In the genomic region with DNA sequence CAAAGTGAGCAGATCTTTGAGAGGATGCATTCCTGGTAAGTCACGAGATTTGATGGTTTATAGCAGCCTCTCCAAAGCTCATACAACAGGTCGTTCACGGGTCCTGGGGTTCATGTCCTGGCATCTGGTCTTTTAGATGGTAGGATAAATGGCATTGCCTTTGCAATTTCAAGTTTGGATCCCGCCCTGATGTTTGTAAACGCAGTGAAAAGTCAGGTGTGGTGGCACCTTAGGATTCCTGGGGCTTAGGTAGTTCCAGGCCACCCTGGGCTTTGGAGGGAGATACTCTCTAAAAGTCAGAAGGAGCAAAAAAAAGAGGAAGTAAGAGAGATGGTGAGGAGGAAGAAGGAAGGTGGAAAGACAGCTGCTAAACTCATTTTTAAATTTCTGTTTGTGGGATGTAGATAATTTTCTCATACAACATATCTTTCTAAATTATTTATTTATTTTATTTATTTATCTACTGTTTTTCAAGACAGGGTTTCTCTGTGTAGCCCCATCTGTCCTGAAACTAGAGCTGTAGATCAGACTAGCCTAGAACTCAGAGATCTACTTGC, we compare ENCODE assay signal across 26 mouse cellular contexts. TPM values are rescaled to one million over a fixed set of nuclear protein-coding genes. Genes with fewer than 3 reads are reported as not detected.
A peak's percentile ranks its signal among the peaks of the same experiment; 100 is the strongest.
DNase-seq lines count a peak whose midpoint lies in the region; ATAC-seq and TF ChIP-seq lines count a peak whose summit lies in the region.
"Had no signal": no experiment of that assay in that cellular context is flagged by ENCODE, and none has a peak within 500 bp of the region (broad histone marks: within the 10 kb centered on the region; RNA-seq: fewer than 3 reads in every experiment).

No protein-coding gene starts in this region.

- H3K9me3 ChIP-seq in CH12.LX (replicated peaks; ENCODE audit: low read length) (no peaks in the 10 kb centered on the region), MEL (replicated peaks; ENCODE audit: insufficient read depth, low read length) (no peaks in the 10 kb centered on the region)
- H3K9me3 ChIP-seq: G1E had no signal

- dilution Hi-C loops in CH12.LX (cut with MboI; ENCODE audit: extremely low pct_ligation_motif_present, extremely low pct_unique_long_range_greater_than_20kb, low sequenced_read_pairs): no loop called here

- no peak for TF ChIP-seq CTCF in heart, adult 2 months (IDR thresholded peaks at IDR 0.05)
- TF ChIP-seq CTCF in CH12.LX (conservative IDR thresholded peaks at IDR 0.05 in 1 of 2, IDR thresholded peaks at IDR 0.05 in 1 of 2; ENCODE audit: low read depth in 2 of 2, low read length in 2 of 2): no peak
- no peak for TF ChIP-seq CTCF in MEL (IDR thresholded peaks at IDR 0.05 in 2 of 3, conservative IDR thresholded peaks at IDR 0.05 in 1 of 3; ENCODE audit: control insufficient read depth in 1 of 3, insufficient read depth in 1 of 3, low read depth in 2 of 3, low read length in 3 of 3, poor library complexity in 1 of 3, severe bottlenecking in 1 of 3)

- ATAC-seq in frontal cortex, adult (ENCODE audit: low TSS enrichment): no peak
- ATAC-seq: activated CD4-positive, CD25-positive, alpha-beta regulatory T cell, adult 4 months; CD4-positive, CD25-positive, alpha-beta regulatory T cell, adult 4 months; Patski had no signal

- H3K79me2 ChIP-seq in heart, adult 2 months (replicated peaks; ENCODE audit: control insufficient read depth, insufficient read depth, low read length): no peaks in the 10 kb centered on the region
- H3K79me2 ChIP-seq in CH12.LX (replicated peaks; ENCODE audit: control insufficient read depth, extremely low read depth, insufficient read depth, poor library complexity, severe bottlenecking): no peaks in the 10 kb centered on the region
- no peaks in the 10 kb centered on the region for H3K79me2 ChIP-seq in MEL (ENCODE audit: control insufficient read depth, insufficient read depth, low read length, poor library complexity)

- no peak overlapping the region for H3K9ac ChIP-seq in heart, adult 2 months (ENCODE audit: low read depth, low read length)
- H3K9ac ChIP-seq in CH12.LX (ENCODE audit: insufficient read depth, low read depth) (no peak overlapping the region), MEL (ENCODE audit: control insufficient read depth, low read depth, low read length, poor library complexity, severe bottlenecking) (peak overlapping the region; percentile 34)

- DNase-seq in heart, adult 11 months: peak; percentile 68
- DNase-seq in heart, adult 2 months: no peak
- no peak for DNase-seq in CH12.LX (ENCODE audit: extremely low read depth)
- peak; percentile 72 for DNase-seq in MEL (ENCODE audit: low read depth, low spot score)
- peak; percentile 70 for DNase-seq in MEL-GATA-1-ER (ENCODE audit: extremely low read depth, low read depth)
- DNase-seq in ovary, postnatal 10 days (ENCODE audit: low spot score): no peak
- DNase-seq in left cerebral cortex, postnatal 4 days: no peak
- DNase-seq: adrenal gland, adult 2 months; adrenal gland, adult 8-10 months; adrenal gland, postnatal 10 days; adrenal gland, postnatal 14 days; adrenal gland, postnatal 25 days; adrenal gland, postnatal 36 days; B cell, adult 2 months; cerebellum, adult 11 months; cerebellum, adult 11-12 months; cerebellum, adult 18-20 months; cerebellum, adult 2 months; cerebellum, adult 8-10 months had no signal

- peaks cover 4% of the 10 kb centered on the region for H3K36me3 ChIP-seq in heart, adult 2 months (ENCODE audit: control insufficient read depth, insufficient read depth, low read length)
- H3K36me3 ChIP-seq in CH12.LX (replicated peaks in 1 of 2; ENCODE audit: control insufficient read depth in 1 of 2, insufficient read depth in 1 of 2, low read length in 1 of 2) (no peaks in the 10 kb centered on the region), MEL (ENCODE audit: control insufficient read depth in 1 of 2, insufficient read depth in 2 of 2, low read length in 2 of 2) (peaks cover 0 to 18% of the 10 kb centered on the region in 2 experiments; a peak in 2 of 4 replicates)
- H3K36me3 ChIP-seq: G1E had no signal

- no peak overlapping the region for H3K27ac ChIP-seq in heart, adult 2 months
- no peak overlapping the region for H3K27ac ChIP-seq in CH12.LX (ENCODE audit: insufficient read depth, low read depth)
- peak overlapping the region; percentile 29 for H3K27ac ChIP-seq in MEL (ENCODE audit: control insufficient read depth, low read depth, low read length)

- 76% methylated on average over 5 of the region's 5 CpGs for WGBS in heart, adult 2 months

- TF ChIP-seq EP300 in heart, adult 2 months (IDR thresholded peaks at IDR 0.05; ENCODE audit: insufficient read depth, low read depth, low read length): no peak
- TF ChIP-seq EP300 in CH12.LX (IDR thresholded peaks at IDR 0.05; ENCODE audit: low read length): peak; percentile 23; the same call in 1 of the 2 replicates
- TF ChIP-seq EP300 in MEL (IDR thresholded peaks at IDR 0.05; ENCODE audit: low read depth in 1 of 2, low read length in 2 of 2): peak; percentile 71 to 73

- in situ Hi-C loops in CH12.LX (cut with MboI; ENCODE audit: low pct_ligation_motif_present, low pct_unique_long_range_greater_than_20kb, low sequenced_read_pairs): loop anchor here (5.0 kb wide), 1 partner anchor 37 kb away; no protein-coding TSS in a partner anchor

- no peak for TF ChIP-seq POLR2A in heart, adult 2 months (IDR thresholded peaks at IDR 0.05; ENCODE audit: insufficient read depth, low read depth, low read length)
- TF ChIP-seq POLR2A in CH12.LX (IDR thresholded peaks at IDR 0.05; ENCODE audit: low read depth, low read length) (no peak), MEL (IDR thresholded peaks at IDR 0.05; ENCODE audit: control insufficient read depth in 1 of 2, insufficient read depth in 1 of 2, low read depth in 1 of 2, low read length in 2 of 2, poor library complexity in 1 of 2) (no peak)

- TF ChIP-seq RAD21 in CH12.LX (IDR thresholded peaks at IDR 0.05; ENCODE audit: low read depth, low read length): no peak
- TF ChIP-seq RAD21 in MEL (IDR thresholded peaks at IDR 0.05; ENCODE audit: low read depth, low read length): no peak

- no peak overlapping the region for H3K4me3 ChIP-seq in heart, adult 2 months
- H3K4me3 ChIP-seq in CH12.LX (replicated peaks in 1 of 3; ENCODE audit: low read depth in 2 of 3, low read length in 2 of 3, poor library complexity in 1 of 3) (no peak overlapping the region), MEL (ENCODE audit: control insufficient read depth in 1 of 2, insufficient read depth in 1 of 2, low read depth in 2 of 2, low read length in 2 of 2) (peak overlapping the region in 1 of 2 experiments; percentile 7; a peak in 2 of 4 replicates)

- no peak overlapping the region for H3K4me2 ChIP-seq in CH12.LX (ENCODE audit: insufficient read depth, low read depth, poor library complexity, severe bottlenecking)

- peaks cover 6% of the 10 kb centered on the region for H3K4me1 ChIP-seq in heart, adult 2 months (ENCODE audit: control insufficient read depth, insufficient read depth, low read length)
- H3K4me1 ChIP-seq in CH12.LX (ENCODE audit: control insufficient read depth in 1 of 2, insufficient read depth in 2 of 2) (peaks cover 16 to 47% of the 10 kb centered on the region in 2 experiments), MEL (ENCODE audit: control insufficient read depth in 1 of 2, insufficient read depth in 2 of 2, low read length in 2 of 2) (peaks cover 8 to 19% of the 10 kb centered on the region in 2 experiments)

- no peaks in the 10 kb centered on the region for H3K27me3 ChIP-seq in heart, adult 2 months (ENCODE audit: control insufficient read depth, insufficient read depth, low read length)
- H3K27me3 ChIP-seq in CH12.LX (replicated peaks) (no peaks in the 10 kb centered on the region), MEL (ENCODE audit: control insufficient read depth in 1 of 2, insufficient read depth in 2 of 2, low read length in 2 of 2) (no peaks in the 10 kb centered on the region)
- H3K27me3 ChIP-seq: Patski had no signal

- intact Hi-C loops in heart, adult 2 months (cut with DNase I): no loop called here
- intact Hi-C loops in left cerebral cortex, postnatal 4 days (cut with DNase I): loop anchor here (5.0 kb wide), 1 partner anchor 42 kb away; no protein-coding TSS in a partner anchor

TF ChIP-seq in CH12.LX, 34 proteins besides CTCF, POLR2A, EP300 and RAD21 (continues in another document):
- TF ChIP-seq ZC3H11A (IDR thresholded peaks at IDR 0.05; ENCODE audit: low read depth, low read length): no peak
- no peak for TF ChIP-seq ETS1 (conservative IDR thresholded peaks at IDR 0.05; ENCODE audit: low read depth, low read length)

TF ChIP-seq in MEL, 35 proteins besides CTCF, POLR2A, EP300 and RAD21 (continues in another document):
- TF ChIP-seq ETS1 (IDR thresholded peaks at IDR 0.05; ENCODE audit: low read depth, low read length) (peak; percentile 79), MYC (IDR thresholded peaks at IDR 0.05; ENCODE audit: low read depth, low read length) (0 out of 2 replicates have a peak, but pooled peaks have one; percentile 31)

RNA-seq across cellular contexts. Expression of a gene that starts 55.8 kb away (rescaled TPM):
- total RNA-seq in heart, adult 2 months (2021): 1 to 10 TPM; 4.6 to 5.6 TPM
- polyA plus RNA-seq in heart, adult 2 months (2012; rRNA removed): 1.7 and 3.2 TPM in 2 replicates
- total RNA-seq in CH12.LX (2012; rRNA removed) (not detected in 2 replicates), CH12.LX (2014; rRNA removed) (0.15 TPM in 1 of 2 replicates, not detected in the other), MEL (2012; rRNA removed) (2.8 and 3.3 TPM in 2 replicates)
- polyA plus RNA-seq in CH12.LX (2012; ENCODE audit: insufficient read length, low read depth) (0.10 TPM in 1 of 2 replicates, not detected in the other), MEL (2012; ENCODE audit: insufficient read depth in 1 of 2, insufficient read length in 2 of 2, low read depth in 1 of 2, low replicate concordance in 2 of 2, missing spikeins in 1 of 2) (1 to 10 TPM in 1 of 2 experiments, not detected in 1; 7.6 TPM)
- 10 to 100 TPM; 21.9 to 23.2 TPM for total RNA-seq in left cerebral cortex, postnatal 4 days (2021)
- polyA plus RNA-seq: G1E had no signal

RNA-seq across cellular contexts. Expression of a gene that starts 56.3 kb away (rescaled TPM):
- under 1 TPM in 1 of 2 experiments, not detected in 1; 0.30 TPM for total RNA-seq in heart, adult 2 months (2021)
- polyA plus RNA-seq in heart, adult 2 months (2012; rRNA removed): 0.23 TPM in 1 of 2 replicates, not detected in the other
- total RNA-seq in CH12.LX (2012; rRNA removed) (1.8 and 2.4 TPM in 2 replicates), CH12.LX (2014; rRNA removed) (2.7 and 4.2 TPM in 2 replicates), MEL (2012; rRNA removed) (0.42 and 0.73 TPM in 2 replicates)
- polyA plus RNA-seq in CH12.LX (2012; ENCODE audit: insufficient read length, low read depth) (2.0 and 2.8 TPM in 2 replicates), MEL (2012; ENCODE audit: insufficient read depth in 1 of 2, insufficient read length in 2 of 2, low read depth in 1 of 2, low replicate concordance in 2 of 2, missing spikeins in 1 of 2) (under 1 TPM in 1 of 2 experiments, not detected in 1; 0.70 TPM)
- total RNA-seq in left cerebral cortex, postnatal 4 days (2021): 1 to 10 TPM; 1.2 to 2.4 TPM
- total RNA-seq: adrenal gland, adult 18-20 months; adrenal gland, adult 2 months; adrenal gland, adult 8-10 months; adrenal gland, postnatal 14 days; adrenal gland, postnatal 25 days; adrenal gland, postnatal 36 days; adrenal gland, postnatal 4 days had no signal
- polyA plus RNA-seq: adrenal gland, adult 2 months had no signal

RNA-seq across cellular contexts. Expression of a gene that starts 56.4 kb away (rescaled TPM):
- 1 to 10 TPM; 5.0 to 7.0 TPM for total RNA-seq in heart, adult 2 months (2021)
- polyA plus RNA-seq in heart, adult 2 months (2012; rRNA removed): 4.2 and 7.2 TPM in 2 replicates
- total RNA-seq in CH12.LX (2012; rRNA removed) (6.2 and 6.6 TPM in 2 replicates), CH12.LX (2014; rRNA removed) (3.4 and 4.2 TPM in 2 replicates), MEL (2012; rRNA removed) (5.9 and 6.5 TPM in 2 replicates)
- polyA plus RNA-seq in CH12.LX (2012; ENCODE audit: insufficient read length, low read depth) (2.3 and 2.9 TPM in 2 replicates), MEL (2012; ENCODE audit: insufficient read depth in 1 of 2, insufficient read length in 2 of 2, low read depth in 1 of 2, low replicate concordance in 2 of 2, missing spikeins in 1 of 2) (1 to 10 TPM in 1 of 2 experiments, not detected in 1; 3.6 TPM)
- total RNA-seq in left cerebral cortex, postnatal 4 days (2021): 10 to 100 TPM; 19.5 to 24.2 TPM

Comparison
In these comparisons a context has a peak if more than half of its experiments do, and no peak if none do; other contexts are left out.
1. DNase-seq: peak in heart, adult 11 months (single experiment), MEL (single experiment) and MEL-GATA-1-ER (single experiment); none in heart, adult 2 months (0 of 2), CH12.LX (single experiment), ovary, postnatal 10 days (single experiment) and left cerebral cortex, postnatal 4 days (single experiment).